Mouse (Mus musculus) lung, embryonic 14.5 days (tissue): ENCODE results near the gene Atp5j2. TPM values are rescaled to one million over a fixed set of nuclear protein-coding genes. Genes with fewer than 3 reads are reported as not detected.
A peak's percentile ranks its signal among the peaks of the same experiment; 100 is the strongest.

Experiments
- ATAC-seq: fragments of 200-750 bp; cut with Nextera tagmentation; 2 replicates; pipeline ENCODE4 v1.8.0; 2017; ENCODE audit warnings: mild to moderate bottlenecking, moderate TSS enrichment, moderate library complexity; ENCODE audit not compliant: insufficient read depth
- DNase-seq: peaks from one replicate; pipeline ENCODE4 v3.0.0-alpha.2; 2015
- H3K27ac ChIP-seq: fragments of 300-500 bp; sonication (generic); 2 replicates; pipeline ENCODE4 v1.5.1; 2014; ENCODE audit warnings: low read depth, mild to moderate bottlenecking, moderate library complexity
- H3K27me3 ChIP-seq: fragments of 300-500 bp; sonication (generic); 2 replicates; pipeline ENCODE4 v1.6.1; 2014; ENCODE audit warnings: low read length, control low read depth; ENCODE audit not compliant: insufficient read depth
- H3K36me3 ChIP-seq: fragments of 300-500 bp; sonication (generic); 2 replicates; pipeline ENCODE4 v1.6.1; 2014; ENCODE audit warnings: control low read depth; ENCODE audit not compliant: insufficient read depth
- H3K4me1 ChIP-seq: fragments of 300-500 bp; sonication (generic); 2 replicates; pipeline ENCODE4 v1.6.1; 2014; ENCODE audit warnings: antibody characterized with exemption, control low read depth; ENCODE audit not compliant: insufficient read depth
- H3K4me2 ChIP-seq: fragments of 300-500 bp; sonication (generic); 2 replicates; pipeline ENCODE4 v1.6.1; 2014; ENCODE audit warnings: mild to moderate bottlenecking
- H3K4me3 ChIP-seq: fragments of 300-500 bp; sonication (generic); 2 replicates; pipeline ENCODE4 v1.5.1; 2014; ENCODE audit warnings: low read depth, low read length
- H3K9ac ChIP-seq: fragments of 300-500 bp; sonication (generic); 2 replicates; pipeline ENCODE4 v1.6.1; 2014
- H3K9me3 ChIP-seq: fragments of 300-500 bp; sonication (generic); 2 replicates; pipeline ENCODE4 v1.6.1; 2016; ENCODE audit warnings: low read depth, low read length, control low read depth
- CTCF ChIP-seq: IDR thresholded peaks from 2 replicates; pipeline ENCODE4 v1.5.1; 2016; ENCODE audit warnings: antibody characterized with exemption, low read depth
- WGBS: fragments of 180-500 bp; shearing (Covaris S2); extraction: QIAGEN DNeasy Blood & Tissue Kit; methylation state at CpG from one replicate; pipeline ENCODE4 v1.1.7; 2014; 5-methylcytosine and 5-hydroxymethylcytosine counted together
- polyA plus RNA-seq: library from polyadenylated mRNA; unstranded; fragments of >200 nt; fragmentation: Nextera tagmentation; extraction: Ambion mirVana; gene quantifications from 2 replicates; pipeline ENCODE4 v1.2.1, GENCODE M21; 2014

Atp5j2 gene
- polyA plus RNA-seq, 1 experiment from 2014 or later = 564 TPM

DNA sequence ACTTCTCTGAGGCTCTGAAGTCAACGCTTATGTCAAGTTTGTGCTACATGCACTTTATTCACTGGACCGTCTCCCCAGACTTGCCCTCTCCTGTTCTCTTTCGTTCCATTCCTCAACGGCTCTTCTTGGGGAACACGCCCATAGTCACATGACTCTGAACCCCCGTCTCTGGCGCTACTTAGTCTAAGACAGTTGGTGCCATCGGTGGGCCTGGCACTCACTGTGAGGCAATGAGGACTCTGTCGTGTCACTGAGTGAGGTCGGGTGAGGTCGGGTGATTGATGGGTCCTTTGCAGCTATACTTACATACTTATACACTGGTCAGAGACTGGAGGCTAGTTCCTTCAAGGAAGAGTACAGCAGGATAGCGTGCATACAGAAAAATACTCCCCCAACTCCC is 31.5 kb upstream of the Atp5j2 start:
- no peak for ATAC-seq

DNA sequence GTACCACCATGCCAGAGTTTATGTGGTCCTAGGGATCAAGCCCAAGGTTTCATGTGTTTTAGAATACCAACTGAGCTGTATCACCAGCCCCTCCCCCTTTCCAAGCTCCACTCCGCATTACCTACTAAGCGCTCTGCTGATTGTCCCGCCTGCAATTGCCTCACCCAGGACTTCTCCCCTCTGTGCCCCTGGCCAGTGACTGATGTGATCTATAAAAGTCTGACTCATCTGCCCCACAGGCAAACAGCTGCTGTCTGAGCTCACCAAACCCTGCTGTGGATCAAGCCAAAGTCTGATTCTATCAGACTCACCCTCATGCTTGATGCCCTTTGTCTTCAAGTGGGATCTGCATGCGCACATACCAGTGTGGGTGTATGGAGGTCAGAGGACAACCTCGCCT is 31.0 kb upstream of the Atp5j2 start:
- ATAC-seq = no peak
- Histone ChIP-seq H3K4me1 (no peaks in the 10 kb centered on the region), H3K9ac (no peak overlapping the region), H3K4me3 (no peak overlapping the region), H3K36me3 (peaks cover 38% of the 10 kb centered on the region), H3K27me3 (no peaks in the 10 kb centered on the region), H3K4me2 (no peak overlapping the region), H3K9me3 (no peaks in the 10 kb centered on the region), H3K27ac (no peak overlapping the region)
- no peak for DNase-seq
- WGBS = 81% methylated on average over 5 of the region's 5 CpGs
- no peak for TF ChIP-seq CTCF

More for the DNA sequence above, 31.5 kb upstream of the Atp5j2 start:
- H3K4me2 ChIP-seq = no peak overlapping the region
- 75% methylated on average over 12 of the region's 12 CpGs for WGBS
- H3K27me3 ChIP-seq = no peaks in the 10 kb centered on the region
- no peak for TF ChIP-seq CTCF
- H3K36me3 ChIP-seq = peaks cover 33% of the 10 kb centered on the region
- DNase-seq = no peak
- H3K4me3 ChIP-seq = no peak overlapping the region
- H3K27ac ChIP-seq = no peak overlapping the region
- H3K9ac ChIP-seq = no peak overlapping the region
- no peaks in the 10 kb centered on the region for H3K4me1 ChIP-seq
- H3K9me3 ChIP-seq = no peaks in the 10 kb centered on the region

DNA sequence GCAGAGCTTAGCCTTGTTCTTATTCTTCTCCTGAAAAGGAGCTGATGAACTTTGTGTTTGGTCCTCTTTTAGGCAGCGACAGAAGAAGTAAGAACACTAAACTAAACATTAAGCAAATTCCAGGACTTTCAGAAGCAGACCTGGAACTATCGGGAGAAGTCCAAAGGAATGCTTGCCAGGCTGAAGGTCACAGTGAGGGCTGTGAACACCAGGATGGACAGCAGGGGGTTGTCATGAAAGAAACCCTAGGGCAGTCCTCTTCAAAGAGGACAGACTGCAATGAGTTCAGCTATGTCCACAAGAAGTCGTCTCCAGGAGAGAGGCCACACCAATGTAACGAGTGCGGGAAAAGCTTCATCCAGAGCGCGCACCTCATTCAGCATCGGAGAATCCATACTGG is 28.1 kb upstream of the Atp5j2 start:
- Histone ChIP-seq H3K36me3 (peaks cover 39% of the 10 kb centered on the region), H3K9me3 (no peaks in the 10 kb centered on the region), H3K27ac (no peak overlapping the region), H3K4me3 (no peak overlapping the region), H3K9ac (no peak overlapping the region), H3K27me3 (no peaks in the 10 kb centered on the region), H3K4me1 (no peaks in the 10 kb centered on the region), H3K4me2 (no peak overlapping the region)
- WGBS = 92% methylated on average over 8 of the region's 8 CpGs
- TF ChIP-seq CTCF = no peak
- ATAC-seq (no peak), DNase-seq (no peak)

DNA sequence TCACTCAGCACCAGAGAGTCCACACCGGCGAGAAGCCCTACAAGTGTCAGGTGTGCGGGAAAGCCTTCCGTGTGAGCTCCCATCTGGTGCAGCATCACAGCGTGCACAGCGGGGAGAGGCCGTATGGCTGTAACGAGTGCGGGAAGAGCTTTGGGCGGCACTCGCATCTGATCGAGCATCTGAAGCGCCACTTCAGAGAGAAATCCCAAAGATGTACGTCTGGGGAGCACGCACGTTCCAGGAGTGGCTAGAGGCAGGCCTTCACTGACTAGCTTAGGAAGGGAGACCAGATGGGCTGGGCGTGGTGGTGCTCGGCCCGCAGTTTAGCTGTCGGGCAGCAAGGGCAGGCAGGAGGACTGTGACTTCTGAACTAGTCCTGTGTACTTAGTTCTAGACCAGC is 26.8 kb upstream of the Atp5j2 start:
- Histone ChIP-seq H3K27ac (no peak overlapping the region), H3K4me3 (no peak overlapping the region), H3K27me3 (no peaks in the 10 kb centered on the region), H3K9ac (no peak overlapping the region), H3K9me3 (no peaks in the 10 kb centered on the region), H3K4me1 (no peaks in the 10 kb centered on the region), H3K4me2 (no peak overlapping the region), H3K36me3 (peaks cover 39% of the 10 kb centered on the region)
- TF ChIP-seq CTCF = no peak
- WGBS = 91% methylated on average over 20 of the region's 20 CpGs
- no peak for ATAC-seq
- DNase-seq = no peak

DNA sequence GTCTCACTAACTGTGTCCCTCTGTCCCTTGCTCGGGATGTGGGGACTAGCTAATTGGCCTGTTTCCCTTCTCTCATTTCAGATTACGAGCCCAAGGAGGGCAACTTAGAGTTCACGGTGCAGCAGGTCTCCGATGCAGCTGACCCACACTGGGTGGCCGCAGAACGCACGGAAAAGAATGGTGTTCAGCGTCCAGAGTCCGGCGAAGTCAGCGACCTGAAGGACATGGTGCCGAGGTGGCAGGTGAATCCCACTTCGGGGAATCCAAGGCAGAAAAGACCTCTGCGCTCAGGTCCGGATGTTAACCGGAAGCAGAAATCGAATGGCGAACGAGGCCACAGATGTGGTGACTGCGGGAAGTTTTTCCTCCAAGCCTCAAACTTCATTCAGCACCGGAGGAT is 26.3 kb upstream of the Atp5j2 start:
- no peaks in the 10 kb centered on the region for H3K4me1 ChIP-seq
- 95% methylated on average over 21 of the region's 21 CpGs for WGBS
- H3K9ac ChIP-seq = no peak overlapping the region
- no peak overlapping the region for H3K4me3 ChIP-seq
- ATAC-seq = no peak
- H3K4me2 ChIP-seq = no peak overlapping the region
- H3K36me3 ChIP-seq = peaks cover 42% of the 10 kb centered on the region
- no peaks in the 10 kb centered on the region for H3K9me3 ChIP-seq
- no peak for DNase-seq
- no peaks in the 10 kb centered on the region for H3K27me3 ChIP-seq
- TF ChIP-seq CTCF = no peak
- H3K27ac ChIP-seq = no peak overlapping the region

DNA sequence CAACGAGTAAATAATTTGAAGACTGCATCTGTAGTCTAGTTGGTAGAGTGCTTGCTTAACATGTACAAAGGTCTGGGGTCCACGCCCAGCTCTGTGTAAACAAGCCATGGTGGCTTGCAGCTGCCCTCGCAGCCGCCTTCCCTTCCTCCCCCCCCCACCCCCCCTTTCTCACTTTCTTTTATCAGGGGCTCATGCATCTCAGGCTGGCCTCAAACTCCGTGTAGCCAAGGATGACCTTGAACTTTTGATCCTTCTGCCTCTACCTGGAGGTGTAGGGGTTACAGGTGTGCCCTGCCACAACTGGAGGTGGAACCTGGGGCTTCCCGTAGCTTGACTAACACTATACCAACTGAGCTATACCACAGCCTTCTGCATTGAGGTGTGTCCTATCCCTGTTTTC is 25.9 kb upstream of the Atp5j2 start:
- Histone ChIP-seq H3K27ac (no peak overlapping the region), H3K4me3 (no peak overlapping the region), H3K4me2 (no peak overlapping the region), H3K9me3 (no peaks in the 10 kb centered on the region), H3K4me1 (no peaks in the 10 kb centered on the region), H3K9ac (no peak overlapping the region), H3K27me3 (no peaks in the 10 kb centered on the region), H3K36me3 (peaks cover 46% of the 10 kb centered on the region)
- TF ChIP-seq CTCF = no peak
- DNase-seq = no peak
- no peak for ATAC-seq
- 67% methylated on average over 6 of the region's 6 CpGs for WGBS

DNA sequence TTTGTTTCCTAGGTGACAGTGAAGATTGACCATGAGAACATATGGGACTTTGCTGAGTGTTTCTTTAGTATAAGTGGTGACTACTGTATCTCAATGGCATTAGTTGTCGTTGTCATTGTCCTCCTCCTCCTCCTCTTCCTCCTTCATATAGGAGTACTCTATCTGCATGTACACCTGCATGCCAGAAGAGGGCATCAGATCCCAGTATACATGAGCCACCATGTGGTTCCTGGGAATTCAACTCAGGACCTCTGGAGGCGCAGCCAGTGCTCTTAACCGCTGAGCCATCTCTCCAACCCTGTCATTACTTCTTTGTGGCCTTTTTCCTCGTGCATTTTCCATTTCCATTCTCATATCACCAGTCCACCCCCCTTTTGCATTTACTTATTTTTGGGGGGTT is 22.8 kb upstream of the Atp5j2 start:
- no peak overlapping the region for H3K4me2 ChIP-seq
- DNase-seq = peak; percentile 8
- H3K4me3 ChIP-seq = no peak overlapping the region
- ATAC-seq = no peak
- no peak overlapping the region for H3K9ac ChIP-seq
- no peaks in the 10 kb centered on the region for H3K9me3 ChIP-seq
- 59% methylated on average over 4 of the region's 4 CpGs for WGBS
- H3K36me3 ChIP-seq = peaks cover 53% of the 10 kb centered on the region
- H3K4me1 ChIP-seq = no peaks in the 10 kb centered on the region
- no peaks in the 10 kb centered on the region for H3K27me3 ChIP-seq
- no peak overlapping the region for H3K27ac ChIP-seq
- TF ChIP-seq CTCF = peak; percentile 41

DNA sequence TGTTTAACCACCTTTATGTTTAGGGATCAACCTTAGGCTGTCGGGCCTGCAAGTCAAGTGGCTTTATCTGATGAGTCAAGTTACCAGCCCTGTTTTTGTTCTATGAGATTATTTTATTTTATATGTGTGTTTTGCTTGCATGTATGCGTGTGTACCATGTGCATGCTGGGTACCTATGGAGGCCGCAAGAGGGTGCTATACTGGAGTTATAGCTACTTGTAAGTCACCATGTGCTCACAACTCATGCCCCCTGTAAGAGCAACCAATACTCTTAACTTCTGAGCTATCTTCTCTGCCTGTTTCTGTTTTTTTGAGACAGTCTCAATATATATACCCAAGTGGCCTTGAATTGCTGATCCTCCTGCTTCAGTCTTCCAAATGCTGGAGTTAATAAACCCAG is 21.6 kb upstream of the Atp5j2 start:
- no peak overlapping the region for H3K27ac ChIP-seq
- H3K4me1 ChIP-seq = no peaks in the 10 kb centered on the region
- H3K36me3 ChIP-seq = peaks cover 44% of the 10 kb centered on the region
- H3K9ac ChIP-seq = no peak overlapping the region
- TF ChIP-seq CTCF = no peak
- no peaks in the 10 kb centered on the region for H3K9me3 ChIP-seq
- WGBS = 88% methylated on average over 3 of the region's 3 CpGs
- no peak overlapping the region for H3K4me3 ChIP-seq
- DNase-seq (no peak), ATAC-seq (no peak)
- H3K4me2 ChIP-seq = no peak overlapping the region
- H3K27me3 ChIP-seq = no peaks in the 10 kb centered on the region
